Mouse (Mus musculus) thymus, postnatal 0 days (tissue): ENCODE results near the gene Saxo1. TPM values are rescaled to one million over a fixed set of nuclear protein-coding genes. Genes with fewer than 3 reads are reported as not detected.

ENCODE experiments used
- DNase-seq: peaks from one replicate; pipeline ENCODE4 v3.0.0-alpha.2; 2015; ENCODE audit warnings: low spot score
- polyA plus RNA-seq: library from polyadenylated mRNA; unstranded; fragments of >200 nt; fragmentation: Nextera tagmentation; extraction: Ambion mirVana; gene quantifications from 2 replicates; pipeline ENCODE4 v1.2.1, GENCODE M21; 2015

Gene Saxo1
- polyA plus RNA-seq, 1 experiment from 2014 or later = not detected

GRCm38 (mm10) chr4:86527162-86528136, 30.7 kb downstream of the Saxo1 start:
- DNase-seq = no peak

GRCm38 (mm10) chr4:86524483-86524882, 33.6 kb downstream of the Saxo1 start:
- no peak for DNase-seq

- DNase-seq = no peak
Measured at GRCm38 (mm10) chr4:86523771-86524170, 34.4 kb downstream of the Saxo1 start.

GRCm38 (mm10) chr4:86520695-86521094, 37.4 kb downstream of the Saxo1 start:
- DNase-seq = no peak

- DNase-seq = no peak
Measured at GRCm38 (mm10) chr4:86519953-86520352, 38.2 kb downstream of the Saxo1 start.

- no peak for DNase-seq
Measured at GRCm38 (mm10) chr4:86504656-86505055, 53.5 kb downstream of the Saxo1 start.

GRCm38 (mm10) chr4:86499561-86499960, 58.6 kb downstream of the Saxo1 start:
- DNase-seq = no peak

- DNase-seq = no peak
Measured at GRCm38 (mm10) chr4:86498754-86499153, 59.4 kb downstream of the Saxo1 start.

GRCm38 (mm10) chr4:86489128-86489527, 69.0 kb downstream of the Saxo1 start:
- no peak for DNase-seq

GRCm38 (mm10) chr4:86486901-86487300, 71.2 kb downstream of the Saxo1 start:
- DNase-seq = no peak

- no peak for DNase-seq
Measured at GRCm38 (mm10) chr4:86486491-86486890, 71.6 kb downstream of the Saxo1 start.

- no peak for DNase-seq
Measured at GRCm38 (mm10) chr4:86485052-86485451, 73.1 kb downstream of the Saxo1 start.

- DNase-seq = no peak
Measured at GRCm38 (mm10) chr4:86483686-86484085, 74.4 kb downstream of the Saxo1 start.

GRCm38 (mm10) chr4:86483013-86483615, 75.0 kb downstream of the Saxo1 start:
- DNase-seq = no peak

- no peak for DNase-seq
Measured at GRCm38 (mm10) chr4:86480891-86481290, 77.2 kb downstream of the Saxo1 start.

GRCm38 (mm10) chr4:86464808-86465207, 93.3 kb downstream of the Saxo1 start:
- DNase-seq = no peak

GRCm38 (mm10) chr4:86450468-86450867, 107.7 kb downstream of the Saxo1 start:
- DNase-seq = no peak

- DNase-seq = no peak
Measured at GRCm38 (mm10) chr4:86436336-86436735, 121.8 kb downstream of the Saxo1 start.

- no peak for DNase-seq
Measured at GRCm38 (mm10) chr4:86435631-86436030, 122.5 kb downstream of the Saxo1 start.

GRCm38 (mm10) chr4:86428091-86428745, 129.9 kb downstream of the Saxo1 start:
- no peak for DNase-seq

- DNase-seq = no peak
Measured at GRCm38 (mm10) chr4:86427312-86427711, 130.8 kb downstream of the Saxo1 start.

GRCm38 (mm10) chr4:86426549-86426948, 131.6 kb downstream of the Saxo1 start:
- DNase-seq = no peak
